Mouse (Mus musculus) neural tube, embryonic 11.5 days (tissue): ENCODE results near the gene Gm10320. TPM values are rescaled to one million over a fixed set of nuclear protein-coding genes. Genes with fewer than 3 reads are reported as not detected.

Source experiments
- ATAC-seq: fragments of 200-750 bp; cut with Nextera tagmentation; 2 replicates; pipeline ENCODE4 v1.8.0; 2017; ENCODE audit warnings: moderate number of reproducible peaks, mild to moderate bottlenecking, moderate TSS enrichment, moderate library complexity; ENCODE audit not compliant: insufficient read depth, low FRiP score, low TSS enrichment
- DNase-seq: peaks from one replicate; pipeline ENCODE4 v3.0.0-alpha.2; 2015; ENCODE audit warnings: low spot score
- H3K27ac ChIP-seq: fragments of 300-500 bp; sonication (generic); 2 replicates; pipeline ENCODE4 v1.5.1; 2014; ENCODE audit warnings: low read depth, mild to moderate bottlenecking, low read length
- H3K27me3 ChIP-seq: fragments of 300-500 bp; sonication (generic); 2 replicates; pipeline ENCODE4 v1.6.1; 2014; ENCODE audit warnings: mild to moderate bottlenecking, low read length, mixed read lengths; ENCODE audit not compliant: control insufficient read depth, insufficient read depth
- H3K36me3 ChIP-seq: fragments of 300-500 bp; sonication (generic); 2 replicates; pipeline ENCODE4 v1.6.1; 2014; ENCODE audit warnings: mild to moderate bottlenecking, low read length, moderate library complexity, mixed read lengths; ENCODE audit not compliant: control insufficient read depth, insufficient read depth
- H3K4me1 ChIP-seq: fragments of 300-500 bp; sonication (generic); 2 replicates; pipeline ENCODE4 v1.6.1; 2014; ENCODE audit warnings: low read length, mixed read lengths; ENCODE audit not compliant: control insufficient read depth, insufficient read depth
- H3K4me2 ChIP-seq: fragments of 300-500 bp; sonication (generic); 2 replicates; pipeline ENCODE4 v1.6.1; 2014; ENCODE audit warnings: low read depth, mild to moderate bottlenecking, moderate library complexity
- H3K4me3 ChIP-seq: fragments of 300-500 bp; sonication (generic); 2 replicates; pipeline ENCODE4 v1.5.1; 2014; ENCODE audit warnings: low read depth, low read length
- H3K9ac ChIP-seq: fragments of 300-500 bp; sonication (generic); 2 replicates; pipeline ENCODE4 v1.6.1; 2014; ENCODE audit warnings: mild to moderate bottlenecking, low read length
- H3K9me3 ChIP-seq: fragments of 300-500 bp; sonication (generic); 2 replicates; pipeline ENCODE4 v1.6.1; 2016; ENCODE audit warnings: low read length; ENCODE audit not compliant: control insufficient read depth
- WGBS: fragments of 180-500 bp; shearing (Covaris S2); extraction: QIAGEN DNeasy Blood & Tissue Kit; methylation state at CpG from one replicate; pipeline ENCODE4 v1.1.7; 2014; 5-methylcytosine and 5-hydroxymethylcytosine counted together
- polyA plus RNA-seq: library from polyadenylated mRNA; unstranded; fragments of >200 nt; fragmentation: Nextera tagmentation; extraction: Ambion mirVana; gene quantifications from 2 replicates; pipeline ENCODE4 v1.2.1, GENCODE M21; 2014

Gene Gm10320
- polyA plus RNA-seq, 1 experiment from 2014 or later = 1.1 TPM

GRCm38 (mm10) chr13:98461467-98461866, 30.3 kb downstream of the Gm10320 start:
- H3K4me1 ChIP-seq = no peaks in the 10 kb centered on the region

GRCm38 (mm10) chr13:98456398-98456797, 35.4 kb downstream of the Gm10320 start:
- H3K9ac ChIP-seq = no peak overlapping the region
- peaks cover 4% of the 10 kb centered on the region; the same call in 1 of the 2 replicates for H3K9me3 ChIP-seq
- no peaks in the 10 kb centered on the region for H3K36me3 ChIP-seq
- no peaks in the 10 kb centered on the region for H3K27me3 ChIP-seq
- ATAC-seq = no peak
- H3K4me2 ChIP-seq = no peak overlapping the region
- 76% methylated on average over 2 of the region's 2 CpGs for WGBS
- H3K4me1 ChIP-seq = no peaks in the 10 kb centered on the region
- no peak for DNase-seq
- no peak overlapping the region for H3K4me3 ChIP-seq
- no peak overlapping the region for H3K27ac ChIP-seq

More at GRCm38 (mm10) chr13:98461467-98461866, 30.3 kb downstream of the Gm10320 start:
- Histone ChIP-seq H3K27ac (no peak overlapping the region), H3K9ac (no peak overlapping the region), H3K4me3 (no peak overlapping the region), H3K9me3 (no peaks in the 10 kb centered on the region), H3K27me3 (no peaks in the 10 kb centered on the region), H3K4me2 (no peak overlapping the region), H3K36me3 (no peaks in the 10 kb centered on the region)
- ATAC-seq = no peak
- WGBS = 60% methylated on average over 4 of the region's 4 CpGs
- DNase-seq = no peak

- Histone ChIP-seq H3K27me3 (no peaks in the 10 kb centered on the region), H3K9me3 (peaks cover 4% of the 10 kb centered on the region; the same call in 1 of the 2 replicates), H3K4me1 (no peaks in the 10 kb centered on the region), H3K4me2 (no peak overlapping the region), H3K4me3 (no peak overlapping the region), H3K27ac (no peak overlapping the region), H3K36me3 (no peaks in the 10 kb centered on the region), H3K9ac (no peak overlapping the region)
- ATAC-seq (no peak), DNase-seq (no peak)
- WGBS = 86% methylated on average over 10 of the region's 10 CpGs
These were observed 36.2 kb downstream of the Gm10320 start for GRCm38 (mm10) chr13:98455646-98456045.

GRCm38 (mm10) chr13:98454224-98454967, 37.4 kb downstream of the Gm10320 start:
- no peak for ATAC-seq
- Histone ChIP-seq H3K27me3 (no peaks in the 10 kb centered on the region), H3K9me3 (peaks cover 4% of the 10 kb centered on the region; the same call in 1 of the 2 replicates), H3K4me1 (no peaks in the 10 kb centered on the region), H3K27ac (no peak overlapping the region), H3K4me3 (no peak overlapping the region), H3K36me3 (no peaks in the 10 kb centered on the region), H3K9ac (no peak overlapping the region), H3K4me2 (no peak overlapping the region)
- no peak for DNase-seq
- 74% methylated on average over 12 of the region's 12 CpGs for WGBS

GRCm38 (mm10) chr13:98453146-98453545, 38.7 kb downstream of the Gm10320 start:
- Histone ChIP-seq H3K9me3 (peaks cover 4% of the 10 kb centered on the region; the same call in 1 of the 2 replicates), H3K4me1 (no peaks in the 10 kb centered on the region), H3K27ac (no peak overlapping the region), H3K4me3 (no peak overlapping the region), H3K9ac (no peak overlapping the region), H3K36me3 (no peaks in the 10 kb centered on the region), H3K27me3 (no peaks in the 10 kb centered on the region), H3K4me2 (no peak overlapping the region)
- ATAC-seq (no peak), DNase-seq (no peak)
- WGBS = 69% methylated on average over 4 of the region's 4 CpGs

- H3K4me2 ChIP-seq = no peak overlapping the region
- ATAC-seq = no peak
- peaks cover 4% of the 10 kb centered on the region; the same call in 1 of the 2 replicates for H3K9me3 ChIP-seq
- no peak overlapping the region for H3K4me3 ChIP-seq
- H3K27me3 ChIP-seq = no peaks in the 10 kb centered on the region
- no peak for DNase-seq
- H3K9ac ChIP-seq = no peak overlapping the region
- H3K36me3 ChIP-seq = no peaks in the 10 kb centered on the region
- no peaks in the 10 kb centered on the region for H3K4me1 ChIP-seq
- no peak overlapping the region for H3K27ac ChIP-seq
These were observed 43.1 kb downstream of the Gm10320 start for GRCm38 (mm10) chr13:98448696-98449095.

GRCm38 (mm10) chr13:98447741-98448140, 44.1 kb downstream of the Gm10320 start:
- Histone ChIP-seq H3K36me3 (no peaks in the 10 kb centered on the region), H3K27me3 (no peaks in the 10 kb centered on the region), H3K9me3 (peaks cover 4% of the 10 kb centered on the region; the same call in 1 of the 2 replicates), H3K4me1 (no peaks in the 10 kb centered on the region), H3K27ac (no peak overlapping the region), H3K4me3 (no peak overlapping the region), H3K9ac (no peak overlapping the region), H3K4me2 (no peak overlapping the region)
- WGBS = 86% methylated on average over 6 of the region's 6 CpGs
- ATAC-seq (no peak), DNase-seq (no peak)

GRCm38 (mm10) chr13:98445391-98446125, 46.2 kb downstream of the Gm10320 start:
- DNase-seq = no peak
- 82% methylated on average over 7 of the region's 7 CpGs for WGBS
- no peaks in the 10 kb centered on the region for H3K36me3 ChIP-seq
- no peaks in the 10 kb centered on the region for H3K27me3 ChIP-seq
- no peak overlapping the region for H3K4me2 ChIP-seq
- H3K9ac ChIP-seq = no peak overlapping the region
- no peaks in the 10 kb centered on the region for H3K4me1 ChIP-seq
- H3K9me3 ChIP-seq = no peaks in the 10 kb centered on the region
- ATAC-seq = no peak
- H3K27ac ChIP-seq = no peak overlapping the region
- no peak overlapping the region for H3K4me3 ChIP-seq
